Mouse (Mus musculus) stomach, embryonic 14.5 days (tissue): ENCODE results near the gene Acsf3. TPM values are rescaled to one million over a fixed set of nuclear protein-coding genes. Genes with fewer than 3 reads are reported as not detected.

Experiments used
- ATAC-seq: fragments of 200-750 bp; cut with Nextera tagmentation; 2 replicates; pipeline ENCODE4 v1.8.0; 2017; ENCODE audit warnings: low read depth, moderate TSS enrichment; ENCODE audit not compliant: insufficient number of reproducible peaks, insufficient read depth, low FRiP score
- H3K27ac ChIP-seq: fragments of 300-500 bp; sonication (generic); 2 replicates; pipeline ENCODE4 v1.5.1; 2014; ENCODE audit warnings: mild to moderate bottlenecking, low read length, moderate library complexity, mixed read lengths
- H3K27me3 ChIP-seq: fragments of 300-500 bp; sonication (generic); 2 replicates; pipeline ENCODE4 v1.6.1; 2014; ENCODE audit warnings: low read length, control low read depth, mixed read lengths; ENCODE audit not compliant: control insufficient read depth, insufficient read depth
- H3K36me3 ChIP-seq: fragments of 300-500 bp; sonication (generic); 2 replicates; pipeline ENCODE4 v1.6.1; 2014; ENCODE audit warnings: mild to moderate bottlenecking, control low read depth, low read length, moderate library complexity, mixed read lengths; ENCODE audit not compliant: control insufficient read depth, insufficient read depth
- H3K4me1 ChIP-seq: fragments of 300-500 bp; sonication (generic); 2 replicates; pipeline ENCODE4 v1.6.1; 2014; ENCODE audit warnings: low read length, control low read depth, mixed read lengths; ENCODE audit not compliant: control insufficient read depth, insufficient read depth
- H3K4me2 ChIP-seq: fragments of 300-500 bp; sonication (generic); replicated peaks from 2 replicates; pipeline ENCODE4 v1.6.1; 2014; ENCODE audit warnings: low read depth, low read length, control low read depth
- H3K4me3 ChIP-seq: fragments of 300-500 bp; sonication (generic); 2 replicates; pipeline ENCODE4 v1.5.1; 2014; ENCODE audit warnings: low read depth, low read length, control low read depth
- H3K9ac ChIP-seq: fragments of 300-500 bp; sonication (generic); replicated peaks from 2 replicates; pipeline ENCODE4 v1.6.1; 2014; ENCODE audit warnings: low read depth, mild to moderate bottlenecking, control low read depth, low read length, moderate library complexity, mixed read lengths
- H3K9me3 ChIP-seq: fragments of 300-500 bp; sonication (generic); 2 replicates; pipeline ENCODE4 v1.6.1; 2016; ENCODE audit warnings: low read depth, low read length, control low read depth; ENCODE audit not compliant: control insufficient read depth
- WGBS: fragments of 180-500 bp; shearing (Covaris S2); extraction: QIAGEN DNeasy Blood & Tissue Kit; methylation state at CpG from one replicate; pipeline ENCODE4 v1.1.7; 2014; 5-methylcytosine and 5-hydroxymethylcytosine counted together
- polyA plus RNA-seq: library from polyadenylated mRNA; unstranded; fragments of >200 nt; fragmentation: Nextera tagmentation; extraction: Ambion mirVana; gene quantifications from 2 replicates; pipeline ENCODE4 v1.2.1, GENCODE M21; 2014

Acsf3 gene
- polyA plus RNA-seq, 1 experiment from 2014 or later = 20.8 TPM

DNA sequence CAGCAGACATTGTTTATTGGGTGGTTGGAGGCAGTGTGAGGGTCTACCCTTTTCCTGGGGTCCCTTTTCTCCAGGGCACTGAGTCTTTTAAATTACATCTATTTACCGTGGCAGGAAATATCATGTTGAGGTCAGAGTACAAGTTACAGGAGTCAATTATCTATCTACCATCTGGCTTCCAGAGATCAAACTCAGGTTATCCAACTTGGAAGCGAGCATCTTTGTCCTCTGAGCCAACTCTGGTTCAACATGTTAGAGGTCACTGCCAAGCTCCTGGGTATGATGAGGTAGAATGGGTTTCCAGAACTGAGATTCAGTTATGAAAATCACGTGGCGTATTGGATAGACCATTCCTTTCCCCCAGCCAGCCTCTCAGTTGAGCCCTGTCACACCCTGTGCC is 79.8 kb downstream of the Acsf3 start:
- Histone ChIP-seq H3K4me2 (no peak overlapping the region), H3K36me3 (no peaks in the 10 kb centered on the region), H3K9ac (no peak overlapping the region), H3K27me3 (no peaks in the 10 kb centered on the region), H3K4me1 (peaks cover 6% of the 10 kb centered on the region; the same call in 1 of the 2 replicates), H3K27ac (no peak overlapping the region), H3K9me3 (no peaks in the 10 kb centered on the region), H3K4me3 (no peak overlapping the region)
- 86% methylated on average over 4 of the region's 4 CpGs for WGBS
- no peak for ATAC-seq

DNA sequence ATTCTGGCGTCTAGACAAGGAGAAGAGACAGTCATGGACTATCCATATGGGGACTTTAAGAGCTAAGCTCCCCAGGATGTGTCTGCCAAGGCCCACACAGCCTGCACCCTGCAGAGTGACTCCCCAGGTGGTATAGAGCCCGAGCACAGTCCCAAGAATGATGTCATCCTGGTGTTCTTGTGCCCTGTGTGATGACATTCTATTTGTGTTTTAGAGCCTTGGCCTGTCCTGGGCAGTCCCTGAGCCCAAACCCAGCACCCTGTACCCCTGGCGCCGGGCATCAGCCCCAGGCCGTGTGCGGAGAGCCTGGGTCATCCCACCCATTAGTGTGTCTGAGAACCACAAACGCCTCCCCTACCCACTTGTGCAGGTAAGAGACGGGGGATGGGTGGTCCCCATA is 81.0 kb downstream of the Acsf3 start:
- H3K36me3 ChIP-seq = no peaks in the 10 kb centered on the region

DNA sequence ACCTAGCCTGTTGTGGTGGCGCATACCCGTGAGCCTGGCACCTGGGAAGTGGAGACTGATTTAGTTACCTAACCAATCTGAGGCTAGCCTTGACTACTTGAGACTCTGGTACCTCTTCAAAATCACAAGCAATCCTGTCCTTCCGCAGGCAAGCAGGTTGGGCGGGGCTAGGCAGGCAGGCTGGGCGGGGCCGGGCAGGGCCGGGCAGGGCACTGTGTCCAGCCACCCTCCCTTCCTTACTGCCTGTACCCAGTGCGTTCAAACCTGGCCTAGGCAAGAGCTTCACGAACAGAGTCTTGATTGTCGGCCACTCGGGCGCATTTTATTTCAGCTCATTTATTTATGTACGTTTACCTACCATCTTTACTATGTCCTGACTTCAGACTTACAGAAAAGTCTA is 84.6 kb downstream of the Acsf3 start:
- Histone ChIP-seq H3K27ac (no peak overlapping the region), H3K9ac (no peak overlapping the region), H3K4me1 (no peaks in the 10 kb centered on the region), H3K4me2 (no peak overlapping the region), H3K4me3 (no peak overlapping the region), H3K9me3 (peaks cover 4% of the 10 kb centered on the region), H3K36me3 (no peaks in the 10 kb centered on the region), H3K27me3 (no peaks in the 10 kb centered on the region)
- WGBS = 51% methylated on average over 13 of the region's 13 CpGs
- ATAC-seq = no peak

More for the DNA sequence above, 81.0 kb downstream of the Acsf3 start:
- H3K4me1 ChIP-seq = peaks cover 6% of the 10 kb centered on the region; the same call in 1 of the 2 replicates
- H3K9me3 ChIP-seq = no peaks in the 10 kb centered on the region
- 77% methylated on average over 8 of the region's 8 CpGs for WGBS
- H3K27ac ChIP-seq = no peak overlapping the region
- no peak for ATAC-seq
- no peaks in the 10 kb centered on the region for H3K27me3 ChIP-seq
- no peak overlapping the region for H3K9ac ChIP-seq
- no peak overlapping the region for H3K4me2 ChIP-seq
- no peak overlapping the region for H3K4me3 ChIP-seq

DNA sequence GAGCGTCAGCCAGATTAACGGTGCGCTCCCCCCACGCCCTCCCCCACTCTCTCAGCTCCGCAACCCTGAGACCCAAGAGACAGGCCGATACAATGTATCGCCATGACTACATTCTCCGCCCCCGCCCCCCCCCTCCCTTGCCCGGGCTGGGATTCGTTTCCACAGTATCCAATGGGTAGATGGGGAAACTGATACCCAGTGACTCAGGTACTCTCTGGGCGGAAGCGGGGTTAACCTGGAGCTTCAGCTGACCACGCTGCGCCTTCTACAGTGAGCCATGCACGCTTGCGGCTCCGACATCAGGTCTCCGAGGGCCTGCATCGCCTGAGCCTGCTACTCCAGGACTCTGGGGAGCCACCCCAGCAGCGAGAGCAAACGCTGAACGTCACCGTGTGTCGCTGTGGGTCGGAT is 89.4 kb downstream of the Acsf3 start:
- Histone ChIP-seq H3K4me3 (0 out of 2 replicates have a peak overlapping the region, but pooled peaks have one; percentile 15), H3K4me2 (peak overlapping the region; percentile 34), H3K4me1 (no peaks in the 10 kb centered on the region), H3K36me3 (no peaks in the 10 kb centered on the region), H3K27ac (no peak overlapping the region), H3K9ac (no peak overlapping the region), H3K27me3 (no peaks in the 10 kb centered on the region), H3K9me3 (peaks cover 12% of the 10 kb centered on the region)
- 71% methylated on average over 26 of the region's 26 CpGs for WGBS
- ATAC-seq = no peak

DNA sequence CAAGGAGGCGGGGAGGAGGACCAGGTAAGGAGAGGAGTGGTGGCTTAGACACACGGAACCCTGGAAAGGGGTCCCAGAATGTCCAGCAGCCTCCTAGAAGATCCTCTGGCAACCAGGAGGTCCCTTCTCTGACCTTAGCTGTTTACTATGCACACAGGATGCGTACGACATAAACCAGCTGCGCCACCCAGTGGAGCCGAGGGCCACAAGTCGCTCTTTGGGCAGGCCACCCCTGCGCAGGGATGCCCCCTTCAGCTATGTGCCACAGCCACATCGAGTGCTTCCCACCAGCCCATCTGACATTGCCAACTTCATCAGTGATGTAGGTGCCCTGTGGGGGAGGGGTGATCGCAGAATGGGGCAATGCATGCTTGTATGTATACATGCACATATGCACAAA is 90.2 kb downstream of the Acsf3 start:
- H3K4me1 ChIP-seq = no peaks in the 10 kb centered on the region
- H3K27ac ChIP-seq = no peak overlapping the region
- no peak for ATAC-seq
- whole genome bisulfite sequencing = 60% methylated on average over 10 of the region's 10 CpGs
- H3K4me3 ChIP-seq = no peak overlapping the region
- no peaks in the 10 kb centered on the region for H3K36me3 ChIP-seq
- peaks cover 12% of the 10 kb centered on the region for H3K9me3 ChIP-seq
- H3K27me3 ChIP-seq = no peaks in the 10 kb centered on the region
- peak overlapping the region; percentile 34; the same call in 1 of the 2 replicates for H3K4me2 ChIP-seq
- no peak overlapping the region for H3K9ac ChIP-seq

DNA sequence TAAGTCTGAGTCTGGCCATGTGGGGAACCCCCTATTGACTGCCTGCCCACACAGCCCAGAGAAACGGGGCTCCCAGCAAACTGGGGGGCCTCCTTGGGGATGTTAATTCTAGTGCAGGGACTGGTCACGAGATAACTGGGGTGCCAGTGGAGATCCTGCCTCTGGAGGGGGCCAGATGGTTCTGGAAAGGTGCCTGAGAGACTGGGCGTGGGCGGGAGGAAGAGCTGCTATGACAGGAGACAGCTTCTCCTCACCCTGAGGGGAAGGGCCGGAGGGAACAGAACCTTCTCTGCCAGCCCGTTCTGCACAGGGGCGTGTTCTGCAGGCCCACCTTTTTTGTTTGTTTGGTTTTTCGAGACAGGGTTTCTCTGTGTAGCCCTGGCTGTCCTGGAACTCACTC is 90.9 kb downstream of the Acsf3 start:
- H3K36me3 ChIP-seq = no peaks in the 10 kb centered on the region
- H3K9me3 ChIP-seq = peaks cover 12% of the 10 kb centered on the region
- no peak overlapping the region for H3K4me3 ChIP-seq
- H3K4me2 ChIP-seq = no peak overlapping the region
- no peak for ATAC-seq
- H3K27ac ChIP-seq = no peak overlapping the region
- H3K9ac ChIP-seq = no peak overlapping the region
- H3K4me1 ChIP-seq = no peaks in the 10 kb centered on the region
- H3K27me3 ChIP-seq = no peaks in the 10 kb centered on the region
- WGBS = 69% methylated on average over 8 of the region's 8 CpGs

Other genes with a start within 250 kb of the Acsf3 start
- gene Piezo1, start 224.2 kb upstream of the Acsf3 start, polyA plus RNA-seq = 15.6 and 24.2 TPM in 2 replicates
- gene Cdt1, start 207.5 kb upstream of the Acsf3 start, polyA plus RNA-seq = 34.8 and 36.4 TPM in 2 replicates
- gene Aprt, start 198.6 kb upstream of the Acsf3 start, polyA plus RNA-seq = 394 and 436 TPM in 2 replicates
- 12.6 and 14.6 TPM in 2 replicates for gene Galns, start 164.0 kb upstream of the Acsf3 start, polyA plus RNA-seq
- gene Trappc2l, start 163.8 kb upstream of the Acsf3 start, polyA plus RNA-seq = 55.9 and 66.9 TPM in 2 replicates
- not detected in 2 replicates for gene Pabpn1l, start 152.7 kb upstream of the Acsf3 start, polyA plus RNA-seq
- 4.1 and 4.4 TPM in 2 replicates for gene Cbfa2t3, start 76.4 kb upstream of the Acsf3 start, polyA plus RNA-seq
- gene Cdh15, start 72.5 kb downstream of the Acsf3 start, polyA plus RNA-seq = 0.26 and 0.52 TPM in 2 replicates